Mouse (Mus musculus) kidney, embryonic 14.5 days (tissue): ENCODE measurements around the gene Rpl10a. TPM values are rescaled to one million over a fixed set of nuclear protein-coding genes. Genes with fewer than 3 reads are reported as not detected.
A peak's percentile ranks its signal among the peaks of the same experiment; 100 is the strongest.

Experiments
- ATAC-seq: fragments of 200-750 bp; cut with Nextera tagmentation; 2 replicates; pipeline ENCODE4 v1.8.0; 2017; ENCODE audit warnings: moderate number of reproducible peaks, mild to moderate bottlenecking, moderate TSS enrichment, moderate library complexity; ENCODE audit not compliant: low FRiP score, low TSS enrichment
- H3K27ac ChIP-seq: fragments of 300-500 bp; sonication (generic); 2 replicates; pipeline ENCODE4 v1.5.1; 2014; ENCODE audit warnings: low read depth, mild to moderate bottlenecking, low read length, moderate library complexity, mixed read lengths
- H3K27me3 ChIP-seq: fragments of 300-500 bp; sonication (generic); 2 replicates; pipeline ENCODE4 v1.6.1; 2014; ENCODE audit warnings: mild to moderate bottlenecking, low read length; ENCODE audit not compliant: control insufficient read depth, insufficient read depth
- H3K36me3 ChIP-seq: fragments of 300-500 bp; sonication (generic); 2 replicates; pipeline ENCODE4 v1.6.1; 2014; ENCODE audit warnings: low read length, mixed read lengths; ENCODE audit not compliant: control insufficient read depth, insufficient read depth
- H3K4me1 ChIP-seq: fragments of 300-500 bp; sonication (generic); 2 replicates; pipeline ENCODE4 v1.6.1; 2014; ENCODE audit warnings: low read length, mixed read lengths; ENCODE audit not compliant: control insufficient read depth, insufficient read depth
- H3K4me2 ChIP-seq: fragments of 300-500 bp; sonication (generic); replicated peaks from 2 replicates; pipeline ENCODE4 v1.6.1; 2014; ENCODE audit warnings: low read depth, mild to moderate bottlenecking, low read length
- H3K4me3 ChIP-seq: fragments of 300-500 bp; sonication (generic); 2 replicates; pipeline ENCODE4 v1.5.1; 2014; ENCODE audit warnings: mild to moderate bottlenecking, low read length
- H3K9ac ChIP-seq: fragments of 300-500 bp; sonication (generic); 2 replicates; pipeline ENCODE4 v1.6.1; 2014; ENCODE audit warnings: low read depth, mild to moderate bottlenecking, low read length, moderate library complexity
- H3K9me3 ChIP-seq: fragments of 300-500 bp; sonication (generic); 2 replicates; pipeline ENCODE4 v1.6.1; 2016; ENCODE audit warnings: low read length; ENCODE audit not compliant: control insufficient read depth
- WGBS: fragments of 180-500 bp; shearing (Covaris S2); extraction: QIAGEN DNeasy Blood & Tissue Kit; methylation state at CpG from one replicate; pipeline ENCODE4 v1.1.7; 2014; 5-methylcytosine and 5-hydroxymethylcytosine counted together
- polyA plus RNA-seq: library from polyadenylated mRNA; unstranded; fragments of >200 nt; fragmentation: Nextera tagmentation; extraction: Ambion mirVana; gene quantifications from 2 replicates; pipeline ENCODE4 v1.2.1, GENCODE M21; 2014

Rpl10a gene
- polyA plus RNA-seq, 1 experiment from 2014 or later, result 911 TPM

GRCm38 (mm10) chr17:28368449-28368848 lies 40.2 kb downstream of the Rpl10a start:
- Histone ChIP-seq H3K4me2 (no peak overlapping the region), H3K4me1 (peaks cover 14% of the 10 kb centered on the region), H3K36me3 (no peaks in the 10 kb centered on the region), H3K9ac (no peak overlapping the region), H3K4me3 (no peak overlapping the region), H3K27me3 (peaks cover 20% of the 10 kb centered on the region), H3K27ac (no peak overlapping the region), H3K9me3 (no peaks in the 10 kb centered on the region)
- ATAC-seq, result peak; percentile 30; the same call in 1 of the 2 replicates
- WGBS, result 3% methylated on average over 13 of the region's 13 CpGs

GRCm38 (mm10) chr17:28369056-28369455 lies 40.8 kb downstream of the Rpl10a start:
- no peak overlapping the region for H3K9ac ChIP-seq
- no peaks in the 10 kb centered on the region for H3K9me3 ChIP-seq
- H3K27ac ChIP-seq, result no peak overlapping the region
- 0 out of 2 replicates have a peak, but pooled peaks have one; percentile 13 for ATAC-seq
- no peaks in the 10 kb centered on the region for H3K36me3 ChIP-seq
- 68% methylated on average over 5 of the region's 5 CpGs for WGBS
- H3K27me3 ChIP-seq, result peaks cover 16% of the 10 kb centered on the region
- no peak overlapping the region for H3K4me2 ChIP-seq
- peaks cover 8% of the 10 kb centered on the region for H3K4me1 ChIP-seq
- no peak overlapping the region for H3K4me3 ChIP-seq

- 0 out of 2 replicates have a peak, but pooled peaks cover 4% of the 10 kb centered on the region for H3K4me1 ChIP-seq
- 68% methylated on average over 2 of the region's 2 CpGs for WGBS
- no peak overlapping the region for H3K4me2 ChIP-seq
- H3K27ac ChIP-seq, result no peak overlapping the region
- no peaks in the 10 kb centered on the region for H3K36me3 ChIP-seq
- H3K9ac ChIP-seq, result no peak overlapping the region
- peaks cover 19% of the 10 kb centered on the region for H3K27me3 ChIP-seq
- H3K9me3 ChIP-seq, result no peaks in the 10 kb centered on the region
- no peak for ATAC-seq
- H3K4me3 ChIP-seq, result no peak overlapping the region
Observed at GRCm38 (mm10) chr17:28371286-28371685, 43.0 kb downstream of the Rpl10a start.

- no peak overlapping the region for H3K27ac ChIP-seq
- H3K4me3 ChIP-seq, result no peak overlapping the region
- H3K9ac ChIP-seq, result no peak overlapping the region
- H3K4me2 ChIP-seq, result no peak overlapping the region
- peaks cover 19% of the 10 kb centered on the region for H3K27me3 ChIP-seq
- H3K4me1 ChIP-seq, result 0 out of 2 replicates have a peak, but pooled peaks cover 4% of the 10 kb centered on the region
- no peak for ATAC-seq
- 64% methylated on average over 1 of the region's 1 CpGs for WGBS
- no peaks in the 10 kb centered on the region for H3K9me3 ChIP-seq
- H3K36me3 ChIP-seq, result no peaks in the 10 kb centered on the region
Observed at GRCm38 (mm10) chr17:28371941-28372340, 43.7 kb downstream of the Rpl10a start.

- ATAC-seq, result peak; percentile 36; the same call in 1 of the 2 replicates
- H3K27ac ChIP-seq, result no peak overlapping the region
- no peak overlapping the region for H3K4me3 ChIP-seq
- no peak overlapping the region for H3K9ac ChIP-seq
- peaks cover 19% of the 10 kb centered on the region for H3K27me3 ChIP-seq
- no peaks in the 10 kb centered on the region for H3K9me3 ChIP-seq
- no peaks in the 10 kb centered on the region for H3K36me3 ChIP-seq
- H3K4me2 ChIP-seq, result no peak overlapping the region
- 0 out of 2 replicates have a peak, but pooled peaks cover 4% of the 10 kb centered on the region for H3K4me1 ChIP-seq
- 15% methylated on average over 10 of the region's 10 CpGs for WGBS
Observed at GRCm38 (mm10) chr17:28373821-28374220, 45.5 kb downstream of the Rpl10a start.

- no peak overlapping the region for H3K4me3 ChIP-seq
- no peaks in the 10 kb centered on the region for H3K36me3 ChIP-seq
- 0 out of 2 replicates have a peak overlapping the region, but pooled peaks have one; percentile 28 for H3K9ac ChIP-seq
- ATAC-seq, result 0 out of 2 replicates have a peak, but pooled peaks have one; percentile 11
- H3K27me3 ChIP-seq, result peaks cover 19% of the 10 kb centered on the region
- H3K4me2 ChIP-seq, result peak overlapping the region; percentile 10; the same call in 1 of the 2 replicates
- H3K9me3 ChIP-seq, result no peaks in the 10 kb centered on the region
- H3K27ac ChIP-seq, result no peak overlapping the region
- H3K4me1 ChIP-seq, result 0 out of 2 replicates have a peak, but pooled peaks cover 4% of the 10 kb centered on the region
- WGBS, result 16% methylated on average over 16 of the region's 16 CpGs
Observed at GRCm38 (mm10) chr17:28374494-28374893, 46.2 kb downstream of the Rpl10a start.

GRCm38 (mm10) chr17:28375592-28376061 lies 47.4 kb downstream of the Rpl10a start:
- Histone ChIP-seq H3K36me3 (no peaks in the 10 kb centered on the region), H3K4me2 (no peak overlapping the region), H3K9ac (no peak overlapping the region), H3K27ac (no peak overlapping the region), H3K9me3 (no peaks in the 10 kb centered on the region), H3K4me1 (0 out of 2 replicates have a peak, but pooled peaks cover 4% of the 10 kb centered on the region), H3K27me3 (peaks cover 19% of the 10 kb centered on the region), H3K4me3 (no peak overlapping the region)
- ATAC-seq, result 0 out of 2 replicates have a peak, but pooled peaks have one; percentile 7
- WGBS, result 9% methylated on average over 17 of the region's 17 CpGs

- ATAC-seq, result no peak
- Histone ChIP-seq H3K9me3 (no peaks in the 10 kb centered on the region), H3K36me3 (no peaks in the 10 kb centered on the region), H3K9ac (no peak overlapping the region), H3K27ac (no peak overlapping the region), H3K4me2 (no peak overlapping the region), H3K4me3 (no peak overlapping the region), H3K4me1 (no peaks in the 10 kb centered on the region), H3K27me3 (peaks cover 7% of the 10 kb centered on the region)
- 15% methylated on average over 6 of the region's 6 CpGs for WGBS
Observed at GRCm38 (mm10) chr17:28380255-28380654, 52.0 kb downstream of the Rpl10a start.
